ENCODE assay signal across 9 mouse cellular contexts in genomic region chr5:32416881-32417280, GRCm38 (mm10). TPM values are rescaled to one million over a fixed set of nuclear protein-coding genes. Genes with fewer than 3 reads are reported as not detected.
DNase-seq lines count a peak whose midpoint lies in the region; ATAC-seq lines count a peak whose summit lies in the region.
"Had no signal": no experiment of that assay in that cellular context is flagged by ENCODE, and none has a peak within 500 bp of the region (broad histone marks: within the 10 kb centered on the region; RNA-seq: fewer than 3 reads in every experiment).

No protein-coding gene starts in this region.

- WGBS in midbrain, embryonic 14.5 days, result 62% methylated on average over 4 of the region's 4 CpGs
- WGBS in midbrain, embryonic 16.5 days, result 59% methylated on average over 4 of the region's 4 CpGs
- 46% methylated on average over 4 of the region's 4 CpGs for WGBS in stomach, embryonic 16.5 days

- ATAC-seq in midbrain, embryonic 14.5 days (ENCODE audit: low FRiP score, low TSS enrichment), result no peak
- ATAC-seq in midbrain, embryonic 16.5 days, result no peak
- no peak for ATAC-seq in stomach, embryonic 16.5 days (ENCODE audit: insufficient read depth, low FRiP score)

- no peaks in the 10 kb centered on the region for H3K27me3 ChIP-seq in midbrain, embryonic 14.5 days (ENCODE audit: control insufficient read depth, insufficient read depth, low read length)
- H3K27me3 ChIP-seq in midbrain, embryonic 16.5 days (ENCODE audit: control insufficient read depth, insufficient read depth, low read depth, low read length), result no peaks in the 10 kb centered on the region
- no peaks in the 10 kb centered on the region for H3K27me3 ChIP-seq in stomach, embryonic 16.5 days (ENCODE audit: control insufficient read depth, insufficient read depth, low read length)
- H3K27me3 ChIP-seq: neural tube, embryonic 12.5 days had no signal

- no peaks in the 10 kb centered on the region for H3K4me1 ChIP-seq in midbrain, embryonic 14.5 days (ENCODE audit: control insufficient read depth, insufficient read depth, low read length)
- 0 out of 2 replicates have a peak, but pooled peaks cover 5% of the 10 kb centered on the region for H3K4me1 ChIP-seq in midbrain, embryonic 16.5 days (ENCODE audit: control insufficient read depth, insufficient read depth, low read length)
- H3K4me1 ChIP-seq in stomach, embryonic 16.5 days (ENCODE audit: control insufficient read depth, insufficient read depth, low read length), result peaks cover 25% of the 10 kb centered on the region
- H3K4me1 ChIP-seq: neural tube, embryonic 12.5 days had no signal

- intact Hi-C loops in left cerebral cortex, postnatal 14 days (cut with DNase I), result no loop called here

- DNase-seq in midbrain, embryonic 14.5 days, result peak; percentile 28
- peak; percentile 82 for DNase-seq in gastrocnemius, postnatal 25 days
- DNase-seq in kidney, adult 9 months, result peak; percentile 80
- DNase-seq in left cerebral cortex, postnatal 14 days (ENCODE audit: low spot score in 2 of 2), result no peak
- no peak for DNase-seq in right cerebral cortex, adult 2 months (ENCODE audit: low spot score in 2 of 2)
- DNase-seq in layer of hippocampus, postnatal 25 days (ENCODE audit: extremely low spot score in 1 of 2, low spot score in 1 of 2), result no peak

- no peak overlapping the region for H3K9ac ChIP-seq in midbrain, embryonic 14.5 days (replicated peaks; ENCODE audit: low read length)
- H3K9ac ChIP-seq in midbrain, embryonic 16.5 days (ENCODE audit: low read depth, low read length), result no peak overlapping the region
- H3K9ac ChIP-seq in stomach, embryonic 16.5 days (ENCODE audit: low read length), result no peak overlapping the region
- H3K9ac ChIP-seq: neural tube, embryonic 12.5 days had no signal

- H3K4me3 ChIP-seq in midbrain, embryonic 14.5 days (replicated peaks; ENCODE audit: low read depth, low read length), result no peak overlapping the region
- no peak overlapping the region for H3K4me3 ChIP-seq in midbrain, embryonic 16.5 days (ENCODE audit: low read depth, low read length)
- no peak overlapping the region for H3K4me3 ChIP-seq in stomach, embryonic 16.5 days (replicated peaks; ENCODE audit: low read length)
- H3K4me3 ChIP-seq: neural tube, embryonic 12.5 days had no signal

- no peak overlapping the region for H3K27ac ChIP-seq in midbrain, embryonic 14.5 days (replicated peaks; ENCODE audit: low read depth, low read length)
- no peak overlapping the region for H3K27ac ChIP-seq in midbrain, embryonic 16.5 days (ENCODE audit: low read length)
- 0 out of 2 replicates have a peak overlapping the region, but pooled peaks have one; percentile 3 for H3K27ac ChIP-seq in stomach, embryonic 16.5 days (ENCODE audit: low read length)
- H3K27ac ChIP-seq: neural tube, embryonic 12.5 days had no signal

- H3K4me2 ChIP-seq in midbrain, embryonic 14.5 days (ENCODE audit: low read length), result no peak overlapping the region
- H3K4me2 ChIP-seq in midbrain, embryonic 16.5 days (ENCODE audit: low read length), result no peak overlapping the region
- no peak overlapping the region for H3K4me2 ChIP-seq in stomach, embryonic 16.5 days (ENCODE audit: low read depth, low read length)
- H3K4me2 ChIP-seq: neural tube, embryonic 12.5 days had no signal

- no peaks in the 10 kb centered on the region for H3K36me3 ChIP-seq in midbrain, embryonic 14.5 days (ENCODE audit: control insufficient read depth, insufficient read depth, low read length)
- H3K36me3 ChIP-seq in midbrain, embryonic 16.5 days (ENCODE audit: control insufficient read depth, insufficient read depth, low read length), result no peaks in the 10 kb centered on the region
- no peaks in the 10 kb centered on the region for H3K36me3 ChIP-seq in stomach, embryonic 16.5 days (ENCODE audit: control insufficient read depth, insufficient read depth, low read length)
- H3K36me3 ChIP-seq: neural tube, embryonic 12.5 days had no signal

- H3K9me3 ChIP-seq in midbrain, embryonic 14.5 days (ENCODE audit: control insufficient read depth, low read length), result no peaks in the 10 kb centered on the region
- no peaks in the 10 kb centered on the region for H3K9me3 ChIP-seq in midbrain, embryonic 16.5 days (replicated peaks; ENCODE audit: control insufficient read depth, low read length, poor library complexity, severe bottlenecking)
- H3K9me3 ChIP-seq in stomach, embryonic 16.5 days (replicated peaks; ENCODE audit: control insufficient read depth, low read length), result no peaks in the 10 kb centered on the region
- H3K9me3 ChIP-seq: neural tube, embryonic 12.5 days had no signal

RNA-seq across cellular contexts. Expression of gene Ppp1cb, which starts 41.8 kb away (rescaled TPM):
- 247 and 254 TPM in 2 replicates for polyA plus RNA-seq in midbrain, embryonic 14.5 days (2014; fragmentation: Nextera tagmentation; extraction: Ambion mirVana)
- polyA plus RNA-seq in midbrain, embryonic 16.5 days (2015; fragmentation: Nextera tagmentation; extraction: Ambion mirVana), result 208 TPM in 2 replicates
- total RNA-seq in gastrocnemius, postnatal 25 days (2021), result 100 to 1,000 TPM; 407 TPM
- polyA plus RNA-seq in stomach, embryonic 16.5 days (2015; fragmentation: Nextera tagmentation; extraction: Ambion mirVana), result 246 and 251 TPM in 2 replicates
- total RNA-seq in left cerebral cortex, postnatal 14 days (2021), result 100 to 1,000 TPM; 371 to 381 TPM
- total RNA-seq in layer of hippocampus, postnatal 25 days (2021), result 100 to 1,000 TPM; 390 to 468 TPM

Comparison
In these comparisons a context has a peak if more than half of its experiments do, and no peak if none do; other contexts are left out.
1. DNase-seq: peak in midbrain, embryonic 14.5 days (single experiment), gastrocnemius, postnatal 25 days (single experiment) and kidney, adult 9 months (single experiment); none in left cerebral cortex, postnatal 14 days (0 of 2), right cerebral cortex, adult 2 months (0 of 2) and layer of hippocampus, postnatal 25 days (0 of 2).